Mouse (Mus musculus) embryo, embryonic 10.5 days (tissue): ENCODE measurements around the gene Pcnx4.

Experiments used
- DNase-seq: peaks from one replicate; pipeline ENCODE4 v3.0.0-alpha.2; 2015; ENCODE audit warnings: low spot score

The Pcnx4 gene

GRCm38 (mm10) chr12:72536021-72536597 lies at the start of gene Pcnx4:
TSS of gene Pcnx4 (plus strand) at chr12:72536383.
- DNase-seq, result peak; percentile 98

- no peak for DNase-seq
These were observed 48.7 kb upstream of the Pcnx4 start for GRCm38 (mm10) chr12:72487498-72487897.

GRCm38 (mm10) chr12:72489995-72490394 lies 46.2 kb upstream of the Pcnx4 start:
- no peak for DNase-seq

- no peak for DNase-seq
These were observed 45.0 kb upstream of the Pcnx4 start for GRCm38 (mm10) chr12:72491063-72491719.

GRCm38 (mm10) chr12:72496866-72497600 lies 39.1 kb upstream of the Pcnx4 start:
- DNase-seq, result no peak

GRCm38 (mm10) chr12:72509606-72510005 lies 26.6 kb upstream of the Pcnx4 start:
- peak; percentile 38 for DNase-seq

- peak; percentile 60 for DNase-seq
These were observed 20.7 kb upstream of the Pcnx4 start for GRCm38 (mm10) chr12:72515446-72515845.

- peak; percentile 40 for DNase-seq
These were observed 18.0 kb upstream of the Pcnx4 start for GRCm38 (mm10) chr12:72518114-72518728.

GRCm38 (mm10) chr12:72519352-72519751 lies 16.8 kb upstream of the Pcnx4 start:
- no peak for DNase-seq

- no peak for DNase-seq
These were observed 16.3 kb upstream of the Pcnx4 start for GRCm38 (mm10) chr12:72519855-72520254.

GRCm38 (mm10) chr12:72520645-72521044 lies 15.5 kb upstream of the Pcnx4 start:
- DNase-seq, result peak; percentile 85

GRCm38 (mm10) chr12:72525588-72525987 lies 10.6 kb upstream of the Pcnx4 start:
- no peak for DNase-seq

- DNase-seq, result no peak
These were observed 3.9 kb upstream of the Pcnx4 start for GRCm38 (mm10) chr12:72532303-72532702.

- no peak for DNase-seq
These were observed 2.2 kb upstream of the Pcnx4 start for GRCm38 (mm10) chr12:72533986-72534385.

GRCm38 (mm10) chr12:72535599-72535998 lies 584 bp upstream of the Pcnx4 start:
- DNase-seq, result no peak

GRCm38 (mm10) chr12:72538571-72538970 lies 2.4 kb downstream of the Pcnx4 start:
- DNase-seq, result no peak

GRCm38 (mm10) chr12:72554347-72554746 lies 18.2 kb downstream of the Pcnx4 start:
- DNase-seq, result no peak

GRCm38 (mm10) chr12:72564281-72564795 lies 28.2 kb downstream of the Pcnx4 start:
- DNase-seq, result no peak

- no peak for DNase-seq
These were observed 45.8 kb downstream of the Pcnx4 start for GRCm38 (mm10) chr12:72582021-72582420.

GRCm38 (mm10) chr12:72583099-72583498 lies 46.9 kb downstream of the Pcnx4 start:
- no peak for DNase-seq

GRCm38 (mm10) chr12:72585339-72585738 lies 49.2 kb downstream of the Pcnx4 start:
- DNase-seq, result no peak

- DNase-seq, result no peak
These were observed 56.8 kb downstream of the Pcnx4 start for GRCm38 (mm10) chr12:72592991-72593390.

GRCm38 (mm10) chr12:72594001-72594400 lies 57.8 kb downstream of the Pcnx4 start:
- DNase-seq, result no peak
